Mouse (Mus musculus): ENCODE measurements at regions not wholly inside any gene's neighbourhood (a gene's known extent, or its start where the extent isn't known, plus 50 kb on each side); places are given as distances from the start of the nearest gene placed in this dataset.

- DNase-seq (ENCODE audit: low spot score): no peak
Measured at GRCm38 (mm10) chr1:184606541-184606940, 125.9 kb downstream of the Hlx start.

- no peak for DNase-seq (ENCODE audit: low spot score)
Measured at GRCm38 (mm10) chr1:184605666-184606065, 126.8 kb downstream of the Hlx start.

GRCm38 (mm10) chr1:184603136-184603535, 129.3 kb downstream of the Hlx start:
- no peak for DNase-seq (ENCODE audit: low spot score)

- no peak for DNase-seq (ENCODE audit: low spot score)
Measured at GRCm38 (mm10) chr1:184595449-184595848, 137.0 kb downstream of the Hlx start.

GRCm38 (mm10) chr1:184590634-184591033, 141.8 kb downstream of the Hlx start:
- DNase-seq (ENCODE audit: low spot score): no peak

GRCm38 (mm10) chr1:184589277-184589676, 143.1 kb downstream of the Hlx start:
- DNase-seq (ENCODE audit: low spot score): no peak

GRCm38 (mm10) chr1:184584505-184584874, 147.9 kb downstream of the Hlx start:
- no peak for DNase-seq (ENCODE audit: low spot score)

GRCm38 (mm10) chr1:184583751-184584504, 148.5 kb downstream of the Hlx start:
- DNase-seq (ENCODE audit: low spot score): no peak

GRCm38 (mm10) chr1:184579475-184579874, 152.9 kb downstream of the Hlx start:
- DNase-seq (ENCODE audit: low spot score): no peak

- no peak for DNase-seq (ENCODE audit: low spot score)
Measured at GRCm38 (mm10) chr1:184576527-184576926, 155.9 kb downstream of the Hlx start.

GRCm38 (mm10) chr1:184573325-184573724, 159.1 kb downstream of the Hlx start:
- no peak for DNase-seq (ENCODE audit: low spot score)

GRCm38 (mm10) chr1:184570681-184571080, 161.7 kb downstream of the Hlx start:
- no peak for DNase-seq (ENCODE audit: low spot score)

- DNase-seq (ENCODE audit: low spot score): no peak
Measured at GRCm38 (mm10) chr1:184562926-184563325, 169.5 kb downstream of the Hlx start.

- DNase-seq (ENCODE audit: low spot score): no peak
Measured at GRCm38 (mm10) chr1:184562239-184562638, 170.2 kb downstream of the Hlx start.

- DNase-seq (ENCODE audit: low spot score): no peak
Measured at GRCm38 (mm10) chr1:184559543-184559942, 172.9 kb downstream of the Hlx start.

GRCm38 (mm10) chr1:184553791-184554190, 178.6 kb downstream of the Hlx start:
- DNase-seq (ENCODE audit: low spot score): no peak

- no peak for DNase-seq (ENCODE audit: low spot score)
Measured at GRCm38 (mm10) chr1:184550491-184550890, 181.9 kb downstream of the Hlx start.

GRCm38 (mm10) chr1:184547650-184548235, 184.7 kb downstream of the Hlx start:
- DNase-seq (ENCODE audit: low spot score): no peak

- no peak for DNase-seq (ENCODE audit: low spot score)
Measured at GRCm38 (mm10) chr1:184546140-184546661, 186.2 kb downstream of the Hlx start.

GRCm38 (mm10) chr1:184545111-184545510, 187.3 kb downstream of the Hlx start:
- DNase-seq (ENCODE audit: low spot score): no peak

- DNase-seq (ENCODE audit: low spot score): no peak
Measured at GRCm38 (mm10) chr1:184542321-184543115, 189.9 kb downstream of the Hlx start.

GRCm38 (mm10) chr1:184539818-184540217, 192.6 kb downstream of the Hlx start:
- no peak for DNase-seq (ENCODE audit: low spot score)

All from ovary, adult 18-20 months (tissue).